Mouse (Mus musculus): ENCODE data around the gene Exoc3l4.

DNA sequence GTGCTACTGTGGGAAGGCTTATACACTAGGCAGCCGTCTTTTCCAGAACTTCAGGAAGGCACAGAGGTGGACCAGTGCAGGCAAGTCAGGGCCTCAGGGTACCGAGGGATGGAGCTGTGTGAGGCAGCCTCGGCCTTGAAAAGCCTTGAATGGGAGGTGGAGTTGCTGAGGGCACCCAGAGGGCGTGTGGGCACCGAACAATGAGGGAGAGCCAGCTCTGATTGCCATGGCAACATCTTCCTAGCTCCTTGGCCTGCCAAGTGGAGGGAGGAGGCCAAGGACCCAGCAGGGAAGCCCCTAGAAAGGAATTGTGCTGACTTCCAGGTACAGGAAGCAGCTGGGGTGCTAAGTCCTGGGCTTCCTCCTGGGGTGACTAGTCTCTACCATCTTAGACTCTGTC, 7.2 kb upstream of the Exoc3l4 start:
- TF ChIP-seq CTCF (IDR thresholded peaks at IDR 0.05; ENCODE audit: control insufficient read depth, insufficient read depth, insufficient read length): no peak
- TF ChIP-seq USF1 (IDR thresholded peaks at IDR 0.05; ENCODE audit: low read depth): no peak
- no peak for TF ChIP-seq MAX (IDR thresholded peaks at IDR 0.05)
- TF ChIP-seq MYOD1 (IDR thresholded peaks at IDR 0.05; ENCODE audit: control insufficient read depth, insufficient read length, low read depth): no peak
- TF ChIP-seq MYOG (IDR thresholded peaks at IDR 0.05; ENCODE audit: control insufficient read depth, extremely low read depth, insufficient read length): no peak
- no peak for TF ChIP-seq CEBPB (IDR thresholded peaks at IDR 0.05; ENCODE audit: low read depth)
